Mouse (Mus musculus) liver, embryonic 15.5 days (tissue): ENCODE results near the gene Lfng. TPM values are rescaled to one million over a fixed set of nuclear protein-coding genes. Genes with fewer than 3 reads are reported as not detected.

Experiments used
- ATAC-seq: fragments of 200-750 bp; cut with Nextera tagmentation; 2 replicates; pipeline ENCODE4 v1.8.0; 2017; ENCODE audit warnings: moderate number of reproducible peaks, mild to moderate bottlenecking, moderate library complexity; ENCODE audit not compliant: insufficient read depth
- H3K27ac ChIP-seq: fragments of 300-500 bp; sonication (generic); replicated peaks from 2 replicates; pipeline ENCODE4 v1.5.1; 2015; ENCODE audit warnings: mild to moderate bottlenecking, inconsistent platforms
- H3K27me3 ChIP-seq: fragments of 300-500 bp; sonication (generic); 2 replicates; pipeline ENCODE4 v1.6.1; 2015; ENCODE audit warnings: mild to moderate bottlenecking, inconsistent platforms
- H3K36me3 ChIP-seq: fragments of 300-500 bp; sonication (generic); replicated peaks from 2 replicates; pipeline ENCODE4 v1.6.1; 2015; ENCODE audit warnings: moderate library complexity, mild to moderate bottlenecking, inconsistent platforms
- H3K4me1 ChIP-seq: fragments of 300-500 bp; sonication (generic); replicated peaks from 2 replicates; pipeline ENCODE4 v1.6.1; 2015; ENCODE audit warnings: inconsistent platforms
- H3K4me2 ChIP-seq: fragments of 300-500 bp; sonication (generic); 2 replicates; pipeline ENCODE4 v1.6.1; 2015; ENCODE audit warnings: moderate library complexity, mild to moderate bottlenecking, inconsistent platforms
- H3K4me3 ChIP-seq: fragments of 300-500 bp; sonication (generic); replicated peaks from 2 replicates; pipeline ENCODE4 v1.5.1; 2015; ENCODE audit warnings: mild to moderate bottlenecking, inconsistent platforms
- H3K9ac ChIP-seq: fragments of 300-500 bp; sonication (generic); 2 replicates; pipeline ENCODE4 v1.6.1; 2015; ENCODE audit warnings: moderate library complexity, mild to moderate bottlenecking, inconsistent platforms
- H3K9me3 ChIP-seq: fragments of 300-500 bp; sonication (generic); replicated peaks from 2 replicates; pipeline ENCODE4 v1.6.1; 2016; ENCODE audit warnings: inconsistent platforms
- WGBS: fragments of 180-500 bp; shearing (Covaris S2); methylation state at CpG from one replicate; pipeline ENCODE4 v1.1.7; 2015; ENCODE audit warnings: mixed read lengths; ENCODE audit not compliant: insufficient replicate concordance; 5-methylcytosine and 5-hydroxymethylcytosine counted together
- polyA plus RNA-seq: library from polyadenylated mRNA; unstranded; fragments of >200 nt; fragmentation: Nextera tagmentation; extraction: Ambion mirVana; gene quantifications from 2 replicates; pipeline ENCODE4 v1.2.1, GENCODE M21; 2015

Gene Lfng
- polyA plus RNA-seq, 1 experiment from 2014 or later = 11.0 TPM

- Histone ChIP-seq H3K4me1 (no peaks in the 10 kb centered on the region; the same call in 1 of the 2 replicates), H3K36me3 (peaks cover 51% of the 10 kb centered on the region), H3K27me3 (no peaks in the 10 kb centered on the region), H3K27ac (no peak overlapping the region), H3K9ac (no peak overlapping the region), H3K4me2 (no peak overlapping the region), H3K4me3 (no peak overlapping the region), H3K9me3 (no peaks in the 10 kb centered on the region)
- ATAC-seq = peak; percentile 16; the same call in 1 of the 2 replicates
- WGBS = 76% methylated on average over 5 of the region's 5 CpGs
These were observed 17.1 kb downstream of the Lfng start for GRCm38 (mm10) chr5:140624238-140624637.

GRCm38 (mm10) chr5:140624961-140625360, 17.8 kb downstream of the Lfng start:
- Histone ChIP-seq H3K36me3 (peaks cover 56% of the 10 kb centered on the region), H3K27me3 (no peaks in the 10 kb centered on the region), H3K9ac (no peak overlapping the region), H3K4me1 (no peaks in the 10 kb centered on the region; the same call in 1 of the 2 replicates), H3K4me3 (no peak overlapping the region), H3K4me2 (no peak overlapping the region), H3K27ac (no peak overlapping the region), H3K9me3 (no peaks in the 10 kb centered on the region)
- WGBS = 83% methylated on average over 13 of the region's 13 CpGs
- no peak for ATAC-seq

- Histone ChIP-seq H3K27me3 (no peaks in the 10 kb centered on the region), H3K27ac (no peak overlapping the region), H3K4me2 (no peak overlapping the region), H3K36me3 (peaks cover 71% of the 10 kb centered on the region), H3K4me3 (no peak overlapping the region), H3K4me1 (no peaks in the 10 kb centered on the region), H3K9me3 (no peaks in the 10 kb centered on the region), H3K9ac (no peak overlapping the region)
- ATAC-seq = no peak
- 83% methylated on average over 5 of the region's 5 CpGs for WGBS
These were observed 20.5 kb downstream of the Lfng start for GRCm38 (mm10) chr5:140627580-140627979.

- 64% methylated on average over 9 of the region's 9 CpGs for WGBS
- no peaks in the 10 kb centered on the region for H3K9me3 ChIP-seq
- no peak for ATAC-seq
- no peaks in the 10 kb centered on the region for H3K27me3 ChIP-seq
- peaks cover 68% of the 10 kb centered on the region for H3K36me3 ChIP-seq
- H3K27ac ChIP-seq = no peak overlapping the region
- H3K4me2 ChIP-seq = no peak overlapping the region
- H3K4me3 ChIP-seq = no peak overlapping the region
- no peak overlapping the region for H3K9ac ChIP-seq
- no peaks in the 10 kb centered on the region for H3K4me1 ChIP-seq
These were observed 21.9 kb downstream of the Lfng start for GRCm38 (mm10) chr5:140628995-140629394.

GRCm38 (mm10) chr5:140633432-140633831, 26.3 kb downstream of the Lfng start:
- H3K36me3 ChIP-seq = peaks cover 52% of the 10 kb centered on the region
- H3K9me3 ChIP-seq = no peaks in the 10 kb centered on the region
- peaks cover 13% of the 10 kb centered on the region for H3K4me1 ChIP-seq
- ATAC-seq = no peak
- no peak overlapping the region for H3K4me3 ChIP-seq
- H3K27me3 ChIP-seq = no peaks in the 10 kb centered on the region
- H3K9ac ChIP-seq = no peak overlapping the region
- WGBS = 73% methylated on average over 7 of the region's 7 CpGs
- H3K27ac ChIP-seq = no peak overlapping the region
- no peak overlapping the region for H3K4me2 ChIP-seq

- Histone ChIP-seq H3K4me2 (no peak overlapping the region), H3K27ac (no peak overlapping the region), H3K9ac (no peak overlapping the region), H3K27me3 (no peaks in the 10 kb centered on the region), H3K4me3 (no peak overlapping the region), H3K9me3 (no peaks in the 10 kb centered on the region), H3K36me3 (peaks cover 40% of the 10 kb centered on the region), H3K4me1 (peaks cover 17% of the 10 kb centered on the region)
- WGBS = 90% methylated on average over 26 of the region's 26 CpGs
- ATAC-seq = no peak
These were observed 27.9 kb downstream of the Lfng start for GRCm38 (mm10) chr5:140634798-140635722.

- 54% methylated on average over 7 of the region's 7 CpGs for WGBS
- no peak overlapping the region for H3K4me2 ChIP-seq
- peaks cover 27% of the 10 kb centered on the region for H3K4me1 ChIP-seq
- no peak for ATAC-seq
- H3K27ac ChIP-seq = 0 out of 2 replicates have a peak overlapping the region, but pooled peaks have one; percentile 41
- H3K27me3 ChIP-seq = no peaks in the 10 kb centered on the region
- no peaks in the 10 kb centered on the region for H3K9me3 ChIP-seq
- H3K4me3 ChIP-seq = no peak overlapping the region
- peaks cover 28% of the 10 kb centered on the region for H3K36me3 ChIP-seq
- H3K9ac ChIP-seq = no peak overlapping the region
These were observed 29.4 kb downstream of the Lfng start for GRCm38 (mm10) chr5:140636316-140637057.

GRCm38 (mm10) chr5:140637058-140637410, 29.9 kb downstream of the Lfng start:
- Histone ChIP-seq H3K27ac (0 out of 2 replicates have a peak overlapping the region, but pooled peaks have one; percentile 41), H3K4me3 (no peak overlapping the region), H3K27me3 (no peaks in the 10 kb centered on the region), H3K4me1 (peaks cover 33% of the 10 kb centered on the region), H3K9me3 (no peaks in the 10 kb centered on the region), H3K9ac (no peak overlapping the region), H3K4me2 (no peak overlapping the region), H3K36me3 (peaks cover 28% of the 10 kb centered on the region)
- WGBS = 83% methylated on average over 6 of the region's 6 CpGs
- ATAC-seq = no peak

GRCm38 (mm10) chr5:140637989-140638388, 30.9 kb downstream of the Lfng start:
- Histone ChIP-seq H3K36me3 (peaks cover 21% of the 10 kb centered on the region), H3K4me1 (peaks cover 42% of the 10 kb centered on the region), H3K9ac (no peak overlapping the region), H3K27me3 (no peaks in the 10 kb centered on the region), H3K4me2 (no peak overlapping the region), H3K9me3 (no peaks in the 10 kb centered on the region), H3K27ac (no peak overlapping the region), H3K4me3 (no peak overlapping the region)
- no peak for ATAC-seq
- 56% methylated on average over 3 of the region's 3 CpGs for WGBS

- no peak overlapping the region for H3K9ac ChIP-seq
- H3K4me3 ChIP-seq = no peak overlapping the region
- WGBS = 74% methylated on average over 6 of the region's 6 CpGs
- H3K4me2 ChIP-seq = no peak overlapping the region
- no peak overlapping the region for H3K27ac ChIP-seq
- H3K4me1 ChIP-seq = peaks cover 47% of the 10 kb centered on the region
- H3K9me3 ChIP-seq = no peaks in the 10 kb centered on the region
- peaks cover 21% of the 10 kb centered on the region for H3K36me3 ChIP-seq
- no peak for ATAC-seq
- no peaks in the 10 kb centered on the region for H3K27me3 ChIP-seq
These were observed 31.4 kb downstream of the Lfng start for GRCm38 (mm10) chr5:140638484-140638883.

GRCm38 (mm10) chr5:140639312-140639711, 32.2 kb downstream of the Lfng start:
- 79% methylated on average over 4 of the region's 4 CpGs for WGBS
- Histone ChIP-seq H3K9ac (no peak overlapping the region), H3K36me3 (peaks cover 21% of the 10 kb centered on the region), H3K27ac (no peak overlapping the region), H3K4me3 (no peak overlapping the region), H3K27me3 (no peaks in the 10 kb centered on the region), H3K4me2 (no peak overlapping the region), H3K9me3 (no peaks in the 10 kb centered on the region), H3K4me1 (peaks cover 55% of the 10 kb centered on the region)
- ATAC-seq = no peak
